Mouse (Mus musculus) testis, postnatal 10 days (tissue): Measurements from ENCODE around the gene Nsun7.
"Not testable (repeated sequence)": the region's sequence is repeated elsewhere in the genome, so short reads cannot be mapped to it uniquely, and the experiment has no call there.

Source experiments
- DNase-seq: peaks from one replicate; pipeline ENCODE4 v3.0.0; 2021; ENCODE audit warnings: low spot score

Nsun7 gene

DNA sequence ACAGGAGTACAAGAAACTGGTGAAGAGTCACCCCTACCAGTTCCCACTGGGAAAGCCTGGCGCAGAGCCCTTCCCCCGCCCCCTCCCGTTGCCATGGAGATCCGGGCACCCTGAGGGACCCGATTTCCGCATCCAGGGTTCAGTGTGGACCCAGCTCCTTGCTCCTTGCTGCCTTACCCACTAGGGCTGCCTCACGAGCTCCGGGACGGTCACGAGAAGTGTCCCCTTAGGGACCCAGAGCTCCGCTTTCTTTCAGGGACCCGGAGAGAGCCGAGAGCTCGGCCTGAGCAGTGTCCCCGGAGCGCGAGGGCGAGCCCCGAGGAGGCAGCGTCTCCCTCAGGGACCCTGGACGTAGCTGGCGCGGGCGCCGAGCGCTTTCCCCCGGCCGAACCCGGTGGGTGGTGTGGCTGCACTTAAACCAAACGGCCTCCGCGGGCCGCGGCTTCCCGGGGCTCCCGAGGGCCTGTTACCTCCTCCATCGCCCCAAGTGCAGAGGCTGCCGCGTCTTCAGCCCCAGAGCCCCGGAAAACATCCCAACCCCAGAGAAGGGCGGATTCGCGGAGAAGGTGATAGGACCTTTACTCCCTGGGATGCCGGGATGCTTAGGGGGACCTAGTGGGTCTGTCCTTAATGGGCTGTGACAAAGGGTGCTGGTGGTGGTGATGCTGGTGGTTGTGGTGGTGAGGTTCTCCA, at the start of gene Nsun7:
Gene Nsun7 (plus strand): TSS at position 142 of the 693 bp plus-strand sequence.
- peak; percentile 80 for DNase-seq

DNA sequence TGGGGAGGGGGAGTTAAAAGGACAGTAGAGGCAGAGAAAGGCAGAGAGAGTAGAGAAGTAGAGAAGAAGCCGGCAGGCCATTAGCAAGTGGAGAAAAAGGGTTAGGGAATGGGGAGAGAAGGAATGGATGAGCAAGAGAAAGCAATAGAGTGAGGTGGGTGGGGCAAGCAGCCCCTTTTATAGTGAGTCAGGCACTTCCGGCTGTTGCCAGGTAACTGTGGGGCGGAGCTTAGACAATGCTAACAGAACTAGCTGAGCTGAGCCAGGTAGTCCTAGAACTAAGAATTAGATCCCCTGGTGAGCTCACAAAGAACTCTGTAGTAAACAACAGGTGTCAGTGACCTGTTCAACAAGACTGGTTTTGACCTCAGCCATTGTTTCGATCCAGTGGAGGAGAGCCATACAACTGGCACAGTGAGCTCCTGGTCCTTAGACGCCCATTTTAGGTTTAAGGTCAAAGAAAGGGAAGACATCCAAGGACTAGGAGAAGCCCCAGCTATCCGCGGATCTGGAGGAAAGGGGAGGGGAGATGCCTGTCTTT, 45.2 kb upstream of the Nsun7 start:
- DNase-seq, result no peak

DNA sequence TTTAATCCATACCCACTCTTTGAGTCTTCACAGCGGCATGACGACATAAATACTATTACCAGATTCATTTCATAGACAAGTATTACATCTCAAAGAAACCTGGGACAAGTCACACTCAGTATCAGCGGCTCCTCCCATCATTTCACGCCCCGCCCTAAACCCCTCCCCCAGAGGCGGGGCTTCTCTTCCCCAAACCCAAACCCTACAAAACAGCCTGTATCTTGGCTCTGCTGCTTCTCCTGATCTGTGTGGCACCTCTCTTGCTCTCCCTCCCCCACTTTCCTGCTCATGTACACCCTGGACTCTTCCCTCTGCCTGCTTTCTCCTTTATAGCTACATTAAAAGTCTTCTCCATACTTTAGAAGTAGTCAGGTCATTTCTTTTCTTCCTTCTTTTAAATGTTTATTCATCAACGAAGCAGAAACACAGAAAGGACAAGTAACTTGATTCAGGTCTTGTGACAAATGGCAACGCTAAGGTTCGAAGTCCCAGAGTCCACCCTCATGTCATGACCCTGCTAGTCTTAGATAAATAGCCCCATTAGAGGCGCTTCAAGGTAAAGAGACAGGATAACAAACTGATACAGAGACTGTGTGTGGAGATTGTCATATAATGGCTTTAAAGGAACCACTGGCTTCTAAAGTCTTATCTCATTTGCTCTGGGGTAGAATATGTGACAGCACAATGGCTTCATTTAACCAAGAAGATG, 44.0 kb upstream of the Nsun7 start:
- no peak for DNase-seq

DNA sequence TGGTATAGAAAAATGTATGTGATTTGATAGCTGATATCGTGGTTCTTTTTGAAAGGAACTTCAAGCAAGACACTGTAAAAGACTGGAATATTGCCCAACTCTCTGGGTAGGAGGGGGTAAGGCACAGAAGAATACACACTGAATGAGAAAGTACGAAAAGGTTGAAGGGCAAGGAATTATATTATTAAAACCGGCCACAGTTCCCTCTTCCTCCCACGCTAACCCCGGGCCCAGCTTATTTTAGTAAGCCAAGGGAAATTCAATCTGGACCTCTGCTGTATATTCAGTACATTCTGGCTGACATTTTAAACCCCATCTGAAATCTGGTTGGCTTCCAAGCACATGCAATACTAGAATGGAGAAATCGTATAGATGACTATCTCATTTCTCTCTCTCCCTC, 40.0 kb upstream of the Nsun7 start:
- DNase-seq, result no peak

DNA sequence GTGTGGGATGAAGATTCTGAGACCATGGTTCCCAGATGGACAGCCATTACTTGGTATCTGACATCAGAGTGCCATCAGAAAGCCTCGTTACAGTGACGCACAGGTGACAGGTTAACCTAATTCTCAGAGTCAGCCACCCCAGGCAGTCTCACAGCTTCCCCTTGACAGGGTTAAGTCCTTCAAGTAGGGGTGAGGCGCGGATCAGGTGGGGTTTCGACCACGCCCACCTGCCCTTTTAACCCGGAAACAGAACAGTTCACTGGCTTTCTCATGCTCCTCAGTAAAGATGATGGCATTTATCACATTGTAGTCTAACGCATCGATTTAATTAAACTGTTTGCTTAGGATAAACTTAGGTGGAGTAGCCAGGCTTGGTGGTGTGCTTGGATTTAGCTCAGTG, 39.1 kb upstream of the Nsun7 start:
- no peak for DNase-seq

DNA sequence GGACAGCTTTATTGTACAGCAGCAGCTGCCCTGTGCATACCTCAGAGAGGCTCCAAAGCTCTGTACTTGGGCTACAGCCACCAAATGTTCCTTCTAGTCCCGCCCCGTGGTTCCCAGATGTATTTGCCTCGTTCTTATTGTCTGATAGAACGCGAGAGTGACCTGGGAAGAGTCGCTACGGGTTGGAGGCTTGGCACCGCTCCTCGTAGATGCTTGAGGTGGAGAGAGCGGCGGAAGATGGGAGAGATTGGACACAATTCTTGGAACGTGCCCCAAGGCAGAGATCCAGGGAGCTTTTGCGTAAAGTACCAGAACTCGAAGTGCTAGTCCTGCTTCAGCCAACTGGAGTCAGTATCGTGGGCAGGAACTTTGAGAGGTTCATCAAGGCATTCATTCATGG, 36.8 kb upstream of the Nsun7 start:
- DNase-seq, result peak; percentile 45

DNA sequence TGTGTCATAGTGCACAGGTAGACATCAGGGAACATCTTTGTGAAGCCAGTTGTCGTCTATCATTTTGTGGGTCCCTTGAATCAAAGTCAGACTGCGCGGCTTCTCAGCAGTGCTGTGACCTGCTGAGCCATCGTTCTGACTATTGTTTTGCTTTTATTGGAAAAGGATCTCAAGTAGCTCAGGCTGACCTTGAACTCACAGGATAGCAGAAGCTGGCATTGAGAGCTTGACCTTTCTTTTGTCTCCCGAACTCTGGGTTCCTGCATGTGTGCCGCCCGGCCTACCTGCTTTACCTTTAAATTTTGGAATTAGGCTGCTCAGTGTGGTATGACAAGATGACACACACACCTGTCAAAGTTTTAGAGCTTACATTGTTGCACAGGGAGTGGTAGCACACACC, 33.2 kb upstream of the Nsun7 start:
- no peak for DNase-seq

DNA sequence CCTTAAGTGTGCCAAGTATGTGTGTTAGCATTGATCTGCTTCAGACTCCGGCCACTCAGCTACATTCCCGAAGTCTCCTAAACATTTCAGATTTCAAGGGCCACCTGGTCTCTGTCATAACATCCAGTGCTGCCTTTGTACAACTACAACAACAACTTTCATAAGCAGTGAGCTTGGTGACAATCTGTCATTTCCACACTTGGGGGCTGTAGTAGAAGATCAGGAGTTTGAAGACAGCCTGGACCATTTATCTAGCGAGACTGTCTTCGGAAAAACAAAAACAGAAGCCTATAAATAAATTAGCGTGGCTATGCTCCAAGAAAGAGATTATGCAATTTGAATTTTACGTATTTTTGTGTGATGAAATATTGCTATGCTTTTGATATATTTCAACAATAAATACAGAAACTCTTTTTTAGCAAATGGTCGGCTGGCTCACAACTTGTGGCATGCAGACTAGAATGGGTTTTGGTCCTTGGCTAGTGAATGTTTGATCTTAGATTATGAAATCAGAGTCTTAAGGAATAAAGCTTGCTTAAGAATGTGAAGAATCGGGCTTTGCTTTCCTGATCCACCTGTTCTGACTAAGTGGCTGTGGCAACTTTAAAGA, 27.9 kb upstream of the Nsun7 start:
- DNase-seq, result no peak

DNA sequence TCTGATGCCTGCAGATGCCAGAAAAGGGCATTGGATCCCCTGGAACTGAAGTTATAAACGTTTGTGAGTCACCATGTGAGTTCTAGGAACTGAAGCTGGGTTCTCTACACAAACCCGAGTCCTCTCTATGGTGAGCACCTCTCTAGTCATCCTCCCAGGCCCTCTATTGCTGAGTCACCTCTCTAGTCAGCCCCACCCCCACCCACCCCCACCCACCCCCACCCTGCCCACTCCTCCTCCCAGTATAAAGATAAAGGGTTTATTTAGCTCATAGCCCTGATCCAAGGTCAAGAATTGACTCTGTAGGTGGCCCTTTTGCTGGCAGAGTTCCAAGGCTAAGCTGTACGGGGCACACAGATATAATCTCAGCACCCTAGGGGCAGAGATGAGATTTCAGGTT, 27.2 kb upstream of the Nsun7 start:
- no peak for DNase-seq

DNA sequence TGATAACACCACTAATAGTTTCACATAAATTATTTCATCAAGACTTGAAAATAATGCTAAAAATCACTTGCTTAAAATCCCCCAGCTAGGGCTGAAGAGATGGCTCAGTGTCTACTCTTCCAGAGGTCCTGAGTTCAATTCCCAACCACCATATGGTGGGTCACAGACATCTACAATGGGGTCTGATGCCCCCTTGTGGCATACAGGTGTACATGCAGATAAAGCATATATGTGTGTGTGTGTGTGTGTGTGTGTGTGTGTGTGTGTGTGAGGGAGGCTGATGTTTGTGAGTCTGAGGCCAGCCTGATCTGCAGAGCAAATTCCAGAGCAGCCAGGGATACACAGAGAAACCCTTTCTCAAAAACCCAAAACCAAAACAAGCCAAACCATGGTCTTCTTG, 17.8 kb upstream of the Nsun7 start:
- no peak for DNase-seq

DNA sequence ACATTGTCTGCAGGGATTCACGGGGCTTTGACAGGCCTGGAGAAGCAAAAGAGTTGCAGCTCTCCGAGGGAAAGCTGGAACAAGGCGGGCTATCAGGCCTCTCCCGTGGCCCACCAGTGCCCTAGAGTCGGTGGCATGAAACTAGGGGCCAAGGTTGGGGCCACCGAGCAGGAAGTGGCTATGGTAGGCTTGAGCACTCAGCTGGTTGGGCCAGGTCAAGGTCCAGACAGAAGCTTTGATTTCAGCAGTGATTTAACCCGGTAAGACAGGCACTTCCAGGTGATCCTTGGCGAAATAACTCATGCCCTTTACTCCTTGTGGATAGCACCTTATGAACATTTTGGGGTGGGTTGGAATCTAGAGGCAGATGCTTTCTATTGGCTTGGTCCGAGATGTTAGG, 16.2 kb upstream of the Nsun7 start:
- no peak for DNase-seq

DNA sequence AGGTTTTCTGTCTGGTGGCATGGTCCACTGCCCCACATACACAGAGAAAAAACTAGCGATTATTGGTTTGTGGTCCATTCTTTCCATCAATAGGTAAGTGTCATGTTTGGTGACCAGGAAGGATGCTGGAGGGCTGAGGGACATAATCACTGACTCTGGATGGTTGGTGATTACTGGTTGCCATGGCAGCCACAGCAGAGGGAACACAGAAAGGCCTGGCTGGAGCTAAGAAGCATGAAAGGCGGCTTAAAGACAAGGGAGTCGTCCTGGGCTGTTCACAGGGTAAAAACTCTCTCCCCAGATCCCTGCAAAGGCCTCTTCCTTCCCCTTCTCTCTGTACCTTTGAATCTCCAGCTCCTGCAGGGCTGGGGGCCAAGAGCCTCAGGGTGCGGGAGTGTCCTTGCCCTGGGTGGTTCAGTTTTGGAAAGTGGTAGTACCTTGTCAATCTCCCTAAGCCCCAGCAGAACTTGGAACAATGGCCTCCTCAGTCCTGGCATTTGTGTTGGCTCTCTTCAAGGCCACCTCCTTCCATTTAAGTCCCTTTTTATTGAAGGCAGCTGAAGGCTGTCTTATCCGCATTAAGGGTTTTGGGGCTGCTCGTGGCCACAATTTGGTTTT, 15.5 kb upstream of the Nsun7 start:
- DNase-seq, result no peak

DNA sequence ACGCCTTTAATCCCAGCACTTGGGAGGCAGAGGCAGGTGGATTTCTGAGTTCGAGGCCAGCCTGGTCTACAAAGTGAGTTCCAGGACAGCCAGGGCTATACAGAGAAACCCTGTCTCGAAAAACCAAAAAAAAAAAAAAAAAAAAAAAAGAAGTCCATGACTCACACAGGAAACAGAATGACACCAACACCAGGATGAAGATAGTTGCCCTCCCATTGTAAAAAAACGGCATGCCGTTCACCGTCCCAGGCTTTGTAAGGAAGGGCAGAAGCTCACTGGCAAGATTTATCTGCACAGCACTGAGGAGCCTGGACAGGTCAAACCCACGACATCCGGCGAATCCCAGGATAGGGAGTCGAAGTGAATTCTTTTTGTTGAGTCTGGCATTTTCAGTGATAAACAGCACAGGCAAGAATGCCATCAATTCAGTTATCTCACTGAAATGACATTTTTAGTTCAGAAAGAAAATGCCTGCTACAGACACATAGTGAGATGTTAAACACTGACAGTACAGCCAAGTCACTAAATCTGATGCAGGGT, 13.7 kb upstream of the Nsun7 start:
- no peak for DNase-seq

DNA sequence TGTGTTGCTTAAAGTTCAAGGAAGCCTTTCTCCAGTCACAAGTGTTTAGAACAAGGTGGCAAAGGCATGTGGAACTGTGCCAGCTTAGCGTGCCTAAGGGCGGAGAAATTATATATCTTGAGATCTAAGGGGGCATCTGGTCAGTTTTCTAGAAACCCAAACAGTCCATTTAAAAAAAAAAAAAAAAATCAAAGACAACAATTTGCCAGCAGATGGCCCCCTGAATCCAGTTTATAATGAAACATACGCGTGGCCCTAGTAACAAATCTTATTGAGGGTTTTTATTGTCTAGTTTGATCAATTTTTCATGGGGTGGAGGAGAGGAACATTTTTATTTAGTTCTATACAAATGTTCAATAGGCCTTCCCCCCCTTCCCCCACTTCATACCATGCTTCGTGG, 6.5 kb upstream of the Nsun7 start:
- DNase-seq, result no peak

DNA sequence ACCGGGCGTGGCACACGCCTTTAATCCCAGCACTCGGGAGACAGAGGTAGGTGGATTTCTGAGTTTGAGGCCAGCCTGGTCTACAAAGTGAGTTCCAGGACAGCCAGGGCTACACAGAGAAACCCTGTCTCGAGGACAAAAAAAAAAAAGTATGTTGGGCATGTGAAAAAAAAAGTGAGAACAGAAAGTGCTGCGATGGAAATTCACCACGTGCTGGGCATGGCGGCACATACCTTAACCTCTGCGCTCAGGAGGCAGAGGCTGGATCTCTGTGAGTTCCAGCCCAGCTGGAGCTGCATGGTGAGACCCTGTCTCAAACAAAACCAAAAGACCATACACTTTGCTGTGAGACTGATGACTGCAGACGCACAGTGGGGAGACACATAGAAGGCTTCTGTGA, 4.7 kb upstream of the Nsun7 start:
- DNase-seq, result no peak

DNA sequence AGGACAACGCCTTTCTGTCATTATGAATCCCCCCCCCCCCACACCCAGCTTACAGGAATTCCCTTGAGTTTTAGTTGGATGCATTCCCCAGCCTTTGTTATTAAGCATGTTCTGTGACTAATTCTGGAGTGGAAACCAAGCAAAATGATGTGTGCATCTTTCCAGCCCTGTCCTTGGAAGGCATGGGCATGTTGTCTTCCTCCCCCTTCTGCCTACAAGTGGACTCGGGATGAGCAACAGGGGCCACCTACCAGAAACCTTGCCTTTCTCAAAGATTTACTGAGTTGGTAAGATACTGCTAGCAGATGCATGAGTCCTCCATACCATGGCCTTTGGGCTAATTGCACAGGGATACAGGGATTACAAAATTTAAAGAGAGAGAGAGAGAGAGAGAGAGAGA, 697 bp upstream of the Nsun7 start:
- no peak for DNase-seq

DNA sequence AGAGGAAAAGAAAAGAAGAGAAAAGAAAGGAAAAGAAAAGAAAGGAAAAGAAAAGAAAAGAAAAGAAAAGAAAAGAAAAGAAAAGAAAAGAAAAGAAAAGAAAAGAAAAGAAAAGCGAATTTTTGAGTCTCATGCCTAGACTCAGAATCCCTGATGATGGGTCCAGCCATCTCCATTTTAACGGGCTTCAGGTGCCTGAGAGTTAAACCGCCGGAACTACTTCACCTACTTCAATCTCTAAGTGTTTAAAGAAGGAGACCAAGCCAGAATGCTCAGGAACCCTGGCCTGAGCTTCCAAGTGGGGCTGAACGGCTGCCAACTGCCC, 304 bp upstream of the Nsun7 start:
- DNase-seq, result not testable (repeated sequence)

DNA sequence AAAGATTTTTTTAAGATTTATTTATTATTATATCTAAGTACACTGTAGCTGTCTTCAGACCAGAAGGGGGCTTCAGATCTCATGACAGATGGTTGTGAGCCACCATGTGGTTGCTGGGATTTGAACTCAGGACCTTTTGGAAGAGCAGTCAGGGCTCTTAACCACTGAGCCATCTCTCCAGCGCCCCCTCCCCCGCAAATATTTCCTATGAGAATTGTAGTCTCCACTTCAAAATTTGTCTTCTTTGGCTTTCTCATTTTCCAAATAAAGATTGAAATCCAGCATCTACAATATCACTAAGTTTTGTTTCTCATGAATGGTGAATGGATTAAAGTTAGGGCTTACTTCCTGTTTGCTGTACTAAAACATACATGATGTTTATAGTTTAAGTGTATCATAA, 2.8 kb downstream of the Nsun7 start:
- no peak for DNase-seq

DNA sequence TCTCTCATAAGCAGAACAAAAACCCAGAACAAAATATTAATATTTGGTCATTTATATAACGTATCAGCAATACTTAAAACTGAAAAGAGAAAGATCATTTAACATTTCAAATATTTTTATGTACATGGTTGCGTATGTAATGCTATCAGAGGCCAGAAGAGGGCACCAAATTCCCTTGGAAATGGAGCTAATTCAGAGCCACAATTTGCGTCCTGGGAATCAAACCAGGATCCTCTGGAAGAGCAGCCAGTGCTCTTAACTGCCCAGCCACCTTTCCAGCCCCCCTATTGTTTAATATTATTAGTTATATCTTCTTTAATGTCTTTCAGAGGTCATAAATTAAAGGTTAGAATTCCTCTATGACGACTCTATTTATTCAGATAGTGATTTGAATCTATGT, 3.7 kb downstream of the Nsun7 start:
- peak; percentile 55 for DNase-seq

DNA sequence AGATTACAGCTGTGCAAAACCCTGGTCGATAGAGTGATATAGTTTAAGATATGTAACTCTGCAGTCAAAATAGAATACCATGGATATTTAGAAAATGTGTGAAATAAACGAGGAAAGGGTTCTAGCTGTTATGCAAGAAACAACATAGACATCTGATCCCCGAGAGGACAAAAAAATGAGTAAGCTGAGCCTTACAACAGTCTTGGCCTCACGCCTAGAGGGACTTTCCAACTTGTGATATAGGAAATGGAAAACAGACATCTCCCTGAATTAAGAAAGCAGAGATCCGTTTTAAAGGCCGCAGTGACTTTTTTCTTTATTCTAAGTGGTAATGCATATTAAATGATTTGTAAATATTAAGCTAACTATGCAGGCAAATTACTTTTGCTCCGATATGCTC, 9.9 kb downstream of the Nsun7 start:
- DNase-seq, result no peak

DNA sequence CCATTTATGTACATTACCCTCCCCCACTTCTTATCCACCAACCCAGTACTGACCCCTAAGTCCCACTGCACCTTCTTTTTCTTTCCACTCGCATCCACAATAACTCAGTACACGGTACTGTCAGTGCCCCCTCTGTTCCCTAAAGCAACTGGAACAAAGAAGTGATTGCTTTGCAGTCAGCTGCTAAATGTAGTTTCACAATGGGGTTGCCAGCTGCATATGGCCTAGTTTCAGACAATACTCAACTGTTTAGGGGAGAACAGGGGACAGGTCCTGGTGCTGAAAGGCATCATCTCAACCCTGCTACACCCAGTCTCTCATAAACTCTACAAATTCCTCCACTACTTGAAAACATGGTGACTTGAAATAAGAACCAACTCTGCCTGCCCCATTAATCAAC, 11.4 kb downstream of the Nsun7 start:
- DNase-seq, result no peak

DNA sequence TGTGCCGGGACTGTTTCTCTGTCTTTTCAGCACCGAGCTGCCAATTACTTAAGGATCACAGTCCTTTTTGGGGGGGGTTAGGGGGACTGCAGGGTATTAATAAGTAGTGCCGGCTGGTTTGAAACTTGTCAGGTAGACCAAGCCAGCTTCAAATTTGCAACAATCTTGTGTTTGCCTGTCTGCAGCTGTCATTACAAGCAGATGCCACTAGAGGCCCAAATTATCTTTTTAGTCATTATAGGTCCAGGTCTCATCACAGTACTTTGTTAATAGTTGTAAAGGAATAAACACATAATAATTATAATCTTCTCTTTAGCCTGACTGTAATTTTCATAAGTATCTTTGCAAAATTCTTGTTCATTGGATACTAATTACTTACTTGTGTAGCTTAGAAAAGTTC, 14.7 kb downstream of the Nsun7 start:
- no peak for DNase-seq

DNA sequence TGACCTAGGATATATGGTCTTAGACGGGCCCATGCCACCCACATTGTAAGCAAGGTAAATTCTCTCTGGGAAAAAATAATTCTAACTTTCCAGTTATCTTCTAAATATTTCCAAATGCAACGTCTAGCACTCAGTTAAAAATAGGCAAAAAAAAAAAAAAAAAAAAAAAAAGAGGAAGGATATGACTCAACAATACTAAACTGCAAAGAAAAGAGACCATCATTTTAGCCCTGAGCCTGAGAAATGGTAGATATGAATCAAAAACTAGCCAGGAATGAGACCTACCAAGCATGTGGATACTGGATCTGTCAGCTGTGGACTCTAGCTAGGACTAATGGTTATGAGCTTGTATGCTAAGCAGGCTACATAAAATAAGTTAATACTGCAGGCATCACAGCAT, 20.0 kb downstream of the Nsun7 start:
- DNase-seq, result no peak
